Mouse (Mus musculus) heart, adult 2 months (tissue): ENCODE measurements around the gene Crtc3. TPM values are rescaled to one million over a fixed set of nuclear protein-coding genes. Genes with fewer than 3 reads are reported as not detected.
A peak's percentile ranks its signal among the peaks of the same experiment; 100 is the strongest.

ENCODE experiments used
- DNase-seq, 2 experiments: peaks; one replicate each; pipeline ENCODE4 v3.0.0; 2021
- H3K27ac ChIP-seq: fragments of 200-600 bp; 2 replicates; pipeline ENCODE4 v1.8.1; 2022
- H3K27me3 ChIP-seq: fragments of 200-500 bp; 2 replicates; pipeline ENCODE4 v1.6.1; 2012; ENCODE audit warnings: mild to moderate bottlenecking, low read length, inconsistent platforms, mixed read lengths; ENCODE audit not compliant: control insufficient read depth, insufficient read depth
- H3K36me3 ChIP-seq: fragments of 200-500 bp; 2 replicates; pipeline ENCODE4 v1.6.1; 2012; ENCODE audit warnings: low read length, inconsistent platforms; ENCODE audit not compliant: control insufficient read depth, insufficient read depth
- H3K4me1 ChIP-seq: fragments of 200-500 bp; 2 replicates; pipeline ENCODE4 v1.6.1; 2011; ENCODE audit warnings: low read length; ENCODE audit not compliant: control insufficient read depth, insufficient read depth
- H3K4me3 ChIP-seq: fragments of 200-600 bp; 2 replicates; pipeline ENCODE4 v1.8.1; 2022
- H3K79me2 ChIP-seq: fragments of 200-500 bp; replicated peaks from 2 replicates; pipeline ENCODE4 v1.6.1; 2012; ENCODE audit warnings: mild to moderate bottlenecking, inconsistent platforms, low read length, moderate library complexity, mixed read lengths; ENCODE audit not compliant: control insufficient read depth, insufficient read depth
- H3K9ac ChIP-seq: fragments of 200-500 bp; 2 replicates; pipeline ENCODE4 v1.6.1; 2012; ENCODE audit warnings: low read depth, mild to moderate bottlenecking, control low read depth, inconsistent platforms, low read length, mixed read lengths
- CTCF ChIP-seq: fragments of 200-600 bp; IDR thresholded peaks from 2 replicates; pipeline ENCODE4 v1.8.1; 2022; ENCODE audit warnings: antibody characterized with exemption, mild to moderate bottlenecking, moderate library complexity
- EP300 ChIP-seq: fragments of 200-500 bp; IDR thresholded peaks from 2 replicates; pipeline ENCODE4 v1.6.1; 2011; ENCODE audit warnings: low read depth, low read length, control low read depth; ENCODE audit not compliant: insufficient read depth
- POLR2A ChIP-seq: fragments of 200-500 bp; IDR thresholded peaks from 2 replicates; pipeline ENCODE4 v1.6.1; 2011; ENCODE audit warnings: mild to moderate bottlenecking, low read depth, low read length, control low read depth; ENCODE audit not compliant: insufficient read depth
- WGBS: fragments of 180-500 bp; shearing (Covaris S2); methylation state at CpG from one replicate; pipeline ENCODE4 v1.1.7; 2018; 5-methylcytosine and 5-hydroxymethylcytosine counted together
- intact Hi-C: fragments of 180-260 bp; cut with DNase I; formaldehyde crosslinking; loops from one replicate; pipeline ENCODE4 v1.15.1; 2025
- polyA plus RNA-seq: library from polyadenylated mRNA; depleted of rRNA; stranded (reverse); fragments of >200 nt; gene quantifications from 2 replicates; pipeline ENCODE4 v1.2.3, GENCODE M21; 2012
- total RNA-seq, 2 experiments: library from RNA; stranded (reverse); gene quantifications; 2 replicates each; pipeline ENCODE4 v1.2.3; 2021

The Crtc3 gene
- total and polyA plus RNA-seq, 3 experiments, result 11.0 to 14.3 (median 12.9) TPM

- intact Hi-C loops, result no loop called here
- DNase-seq, result no peak
- 59% methylated on average over 3 of the region's 3 CpGs for WGBS
- H3K27me3 ChIP-seq, result no peaks in the 10 kb centered on the region
- peaks cover 5% of the 10 kb centered on the region for H3K4me1 ChIP-seq
- TF ChIP-seq EP300 (no peak), CTCF (no peak), POLR2A (no peak)
- no peak overlapping the region for H3K4me3 ChIP-seq
- no peak overlapping the region for H3K9ac ChIP-seq
- H3K79me2 ChIP-seq, result no peaks in the 10 kb centered on the region
- H3K36me3 ChIP-seq, result peaks cover 5% of the 10 kb centered on the region; the same call in 1 of the 2 replicates
- no peak overlapping the region for H3K27ac ChIP-seq
These were observed 16.4 kb downstream of the Crtc3 start for GRCm38 (mm10) chr7:80672323-80672722.

GRCm38 (mm10) chr7:80670889-80671288 is 17.8 kb downstream of the Crtc3 start:
- Histone ChIP-seq H3K79me2 (no peaks in the 10 kb centered on the region), H3K4me3 (no peak overlapping the region), H3K27me3 (no peaks in the 10 kb centered on the region), H3K36me3 (peaks cover 5% of the 10 kb centered on the region; the same call in 1 of the 2 replicates), H3K27ac (no peak overlapping the region), H3K4me1 (peaks cover 12% of the 10 kb centered on the region), H3K9ac (no peak overlapping the region)
- no peak for DNase-seq
- intact Hi-C loops, result no loop called here
- TF ChIP-seq EP300 (no peak), POLR2A (no peak), CTCF (no peak)
- WGBS, result 86% methylated on average over 6 of the region's 6 CpGs

GRCm38 (mm10) chr7:80667190-80667589 is 21.5 kb downstream of the Crtc3 start:
- no peaks in the 10 kb centered on the region for H3K27me3 ChIP-seq
- no peak for DNase-seq
- intact Hi-C loops, result no loop called here
- 26% methylated on average over 11 of the region's 11 CpGs for WGBS
- H3K36me3 ChIP-seq, result peaks cover 2% of the 10 kb centered on the region; the same call in 1 of the 2 replicates
- H3K27ac ChIP-seq, result peak overlapping the region; percentile 87
- peaks cover 14% of the 10 kb centered on the region for H3K4me1 ChIP-seq
- H3K9ac ChIP-seq, result peak overlapping the region; percentile 9; the same call in 1 of the 2 replicates
- H3K4me3 ChIP-seq, result no peak overlapping the region
- no peaks in the 10 kb centered on the region for H3K79me2 ChIP-seq
- TF ChIP-seq EP300, result no peak
- TF ChIP-seq POLR2A, result no peak
- TF ChIP-seq CTCF, result no peak

GRCm38 (mm10) chr7:80666198-80666915 is 22.3 kb downstream of the Crtc3 start:
- no peak for TF ChIP-seq EP300
- TF ChIP-seq POLR2A, result 0 out of 2 replicates have a peak, but pooled peaks have one; percentile 36
- Histone ChIP-seq H3K9ac (no peak overlapping the region), H3K27me3 (no peaks in the 10 kb centered on the region), H3K36me3 (peaks cover 2% of the 10 kb centered on the region; the same call in 1 of the 2 replicates), H3K79me2 (no peaks in the 10 kb centered on the region), H3K27ac (peak overlapping the region; percentile 87), H3K4me3 (no peak overlapping the region), H3K4me1 (peaks cover 14% of the 10 kb centered on the region)
- 42% methylated on average over 10 of the region's 10 CpGs for WGBS
- peak; percentile 48 to 50 for DNase-seq
- intact Hi-C loops, result no loop called here

DNA sequence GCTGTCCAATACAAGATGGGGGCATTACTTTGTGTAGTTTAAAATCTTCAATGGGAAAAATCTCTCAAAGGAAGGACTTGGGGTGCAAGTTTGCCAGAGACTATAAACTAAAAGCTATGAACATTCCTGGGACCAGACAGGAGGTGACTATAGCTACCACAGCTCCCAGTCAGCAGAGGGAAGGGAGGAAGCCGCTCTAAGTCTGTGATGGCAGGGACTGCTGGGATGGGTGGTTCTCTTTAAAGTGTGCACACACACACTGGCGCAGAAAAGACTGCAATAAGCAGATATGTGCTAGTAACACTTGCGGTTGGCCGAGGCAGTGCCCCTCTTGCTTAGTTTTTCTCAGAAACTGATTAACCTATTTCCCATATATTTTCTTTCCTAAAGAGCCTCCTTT is 27.6 kb downstream of the Crtc3 start:
- WGBS, result 90% methylated on average over 4 of the region's 4 CpGs
- intact Hi-C loops, result no loop called here
- Histone ChIP-seq H3K36me3 (no peaks in the 10 kb centered on the region; the same call in 1 of the 2 replicates), H3K79me2 (no peaks in the 10 kb centered on the region), H3K9ac (no peak overlapping the region), H3K27me3 (no peaks in the 10 kb centered on the region), H3K4me1 (peaks cover 21% of the 10 kb centered on the region), H3K27ac (peak overlapping the region; percentile 54), H3K4me3 (no peak overlapping the region)
- TF ChIP-seq EP300, result no peak
- no peak for TF ChIP-seq POLR2A
- no peak for TF ChIP-seq CTCF
- no peak for DNase-seq

DNA sequence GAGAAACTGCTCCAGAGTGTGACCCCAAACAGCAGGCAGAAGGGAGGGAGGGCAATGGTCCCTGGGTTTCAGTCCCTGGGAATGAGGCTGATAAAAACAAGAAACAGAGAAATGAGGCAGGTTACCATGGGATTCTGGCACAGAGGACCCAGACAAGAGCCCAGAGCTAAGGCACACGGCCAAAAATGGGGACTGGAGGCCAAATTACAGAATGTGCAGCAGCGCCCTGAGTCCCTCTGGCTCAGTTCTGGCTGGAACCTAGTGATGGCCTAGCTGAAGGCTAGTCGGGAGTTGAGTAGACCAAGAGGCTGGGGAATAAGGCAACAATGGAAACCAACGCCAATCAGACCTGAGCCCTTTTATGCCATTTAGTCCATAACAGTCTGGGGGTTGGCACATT is 28.1 kb downstream of the Crtc3 start:
- Histone ChIP-seq H3K27me3 (no peaks in the 10 kb centered on the region), H3K27ac (peak overlapping the region; percentile 57), H3K36me3 (peaks cover 3% of the 10 kb centered on the region; the same call in 1 of the 2 replicates), H3K4me1 (peaks cover 23% of the 10 kb centered on the region), H3K79me2 (no peaks in the 10 kb centered on the region), H3K4me3 (no peak overlapping the region), H3K9ac (no peak overlapping the region)
- intact Hi-C loops, result no loop called here
- no peak for TF ChIP-seq CTCF
- peak; percentile 53; the same call in 1 of the 2 replicates for TF ChIP-seq EP300
- TF ChIP-seq POLR2A, result 0 out of 2 replicates have a peak, but pooled peaks have one; percentile 20
- DNase-seq, result peak; percentile 80 to 89
- WGBS, result 35% methylated on average over 4 of the region's 4 CpGs
